Mouse (Mus musculus) telencephalon, adult 2 months (tissue): Measurements from ENCODE around the gene Tmem88.

ENCODE experiments used
- DNase-seq: peaks from one replicate; pipeline ENCODE4 v3.0.0-alpha.2; 2011; ENCODE audit warnings: low read depth, low spot score

Tmem88 gene

GRCm38 (mm10) chr11:69416509-69416908 is 18.5 kb upstream of the Tmem88 start:
- DNase-seq, result no peak

GRCm38 (mm10) chr11:69415668-69416451 is 17.8 kb upstream of the Tmem88 start:
- no peak for DNase-seq

- DNase-seq, result no peak
Observed at GRCm38 (mm10) chr11:69415327-69415667, 17.3 kb upstream of the Tmem88 start.

- no peak for DNase-seq
Observed at GRCm38 (mm10) chr11:69414421-69415326, 16.6 kb upstream of the Tmem88 start.

- DNase-seq, result no peak
Observed at GRCm38 (mm10) chr11:69413221-69414181, 15.5 kb upstream of the Tmem88 start, which contains the start of gene Kdm6b. Gene Kdm6b (minus strand): TSS chr11:69413675.

GRCm38 (mm10) chr11:69412548-69412947 is 14.5 kb upstream of the Tmem88 start:
- no peak for DNase-seq

- DNase-seq, result no peak
Observed at GRCm38 (mm10) chr11:69411538-69412203, 13.6 kb upstream of the Tmem88 start.

- no peak for DNase-seq
Observed at GRCm38 (mm10) chr11:69411073-69411535, 13.1 kb upstream of the Tmem88 start.

- no peak for DNase-seq
Observed at GRCm38 (mm10) chr11:69410310-69411072, 12.5 kb upstream of the Tmem88 start.

GRCm38 (mm10) chr11:69410045-69410309 is 11.9 kb upstream of the Tmem88 start:
- no peak for DNase-seq

GRCm38 (mm10) chr11:69409378-69410044 is 11.5 kb upstream of the Tmem88 start:
- no peak for DNase-seq

GRCm38 (mm10) chr11:69408541-69409377 is 10.7 kb upstream of the Tmem88 start:
- DNase-seq, result peak; percentile 97

- DNase-seq, result no peak
Observed at GRCm38 (mm10) chr11:69407724-69408004, 9.6 kb upstream of the Tmem88 start.

- DNase-seq, result no peak
Observed at GRCm38 (mm10) chr11:69406867-69407723, 9.1 kb upstream of the Tmem88 start.

- no peak for DNase-seq
Observed at GRCm38 (mm10) chr11:69406282-69406681, 8.2 kb upstream of the Tmem88 start.

- DNase-seq, result no peak
Observed at GRCm38 (mm10) chr11:69405397-69406200, 7.6 kb upstream of the Tmem88 start.
